Mouse (Mus musculus) lung, adult 2 months (tissue): Measurements from ENCODE around the gene Nkx6-1.

Experiments used
- CTCF ChIP-seq: fragments of 200-500 bp; IDR thresholded peaks from 2 replicates; pipeline ENCODE4 v1.5.1; 2011; ENCODE audit warnings: mild to moderate bottlenecking, low read length, control low read depth; ENCODE audit not compliant: insufficient read depth
- POLR2A ChIP-seq: fragments of 200-500 bp; IDR thresholded peaks from 2 replicates; pipeline ENCODE4 v1.6.1; 2011; ENCODE audit warnings: low read depth, mild to moderate bottlenecking, control low read depth, low read length, borderline replicate concordance; ENCODE audit errors: extremely low read depth

DNA sequence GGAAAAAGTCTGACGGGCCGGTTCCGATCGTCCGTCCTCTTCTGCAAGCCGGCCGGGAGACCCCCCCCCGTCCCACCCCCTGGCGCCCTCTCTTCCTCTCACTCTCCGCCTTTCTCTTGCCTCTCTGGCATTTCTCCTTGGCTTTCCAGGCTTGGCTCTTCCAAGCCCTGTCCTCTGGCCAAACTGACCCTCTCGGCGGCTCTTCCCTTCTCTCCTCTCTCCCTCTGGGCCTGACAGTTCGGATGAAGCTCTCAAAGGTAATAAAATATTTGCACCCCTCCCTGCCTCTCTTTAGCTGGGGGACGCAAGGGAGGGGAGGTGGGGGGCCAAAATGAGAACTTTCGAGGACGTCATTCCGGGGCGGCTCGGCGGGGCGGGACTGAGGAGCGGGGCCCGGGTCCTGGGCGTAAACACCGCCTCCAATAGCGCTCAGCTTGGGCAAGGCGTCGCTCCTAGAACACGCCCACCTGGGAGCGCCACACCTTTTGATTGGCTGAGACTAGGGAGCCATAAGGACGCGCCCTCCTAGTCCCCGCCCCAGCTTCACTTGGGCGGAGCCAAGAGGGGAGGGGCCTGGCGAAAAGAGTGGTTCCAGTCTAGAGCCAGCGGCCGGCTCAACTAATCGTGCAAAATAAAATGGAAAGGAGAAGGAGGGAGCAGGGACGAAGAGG, at the start of gene Nkx6-1:
- TF ChIP-seq CTCF (no peak), POLR2A (no peak)
